Mouse (Mus musculus) gastrocnemius, adult 2 months (tissue): ENCODE measurements around the gene Teddm2. TPM values are rescaled to one million over a fixed set of nuclear protein-coding genes. Genes with fewer than 3 reads are reported as not detected.
A peak's percentile ranks its signal among the peaks of the same experiment; 100 is the strongest.

Experiments used
- DNase-seq: peaks from one replicate; pipeline ENCODE4 v3.0.0; 2022
- H3K27ac ChIP-seq: fragments of 200-600 bp; 2 replicates; pipeline ENCODE4 v1.8.1; 2022; ENCODE audit warnings: mild to moderate bottlenecking
- H3K4me3 ChIP-seq: fragments of 200-600 bp; 2 replicates; pipeline ENCODE4 v1.8.1; 2022; ENCODE audit warnings: mild to moderate bottlenecking, moderate library complexity
- CTCF ChIP-seq: fragments of 200-600 bp; IDR thresholded peaks from 2 replicates; pipeline ENCODE4 v1.8.1; 2022; ENCODE audit warnings: antibody characterized with exemption, mild to moderate bottlenecking, moderate library complexity
- intact Hi-C: fragments of 180-260 bp; cut with DNase I; formaldehyde crosslinking; loops from one replicate; pipeline ENCODE4 v1.15.1; 2025
- total RNA-seq, 2 experiments: library from RNA; stranded (reverse); gene quantifications; 2 replicates each; pipeline ENCODE4 v1.2.3; 2021

Gene Teddm2
- total RNA-seq, 2 experiments from 2014 or later: 1.6 to 4.4 TPM

DNA sequence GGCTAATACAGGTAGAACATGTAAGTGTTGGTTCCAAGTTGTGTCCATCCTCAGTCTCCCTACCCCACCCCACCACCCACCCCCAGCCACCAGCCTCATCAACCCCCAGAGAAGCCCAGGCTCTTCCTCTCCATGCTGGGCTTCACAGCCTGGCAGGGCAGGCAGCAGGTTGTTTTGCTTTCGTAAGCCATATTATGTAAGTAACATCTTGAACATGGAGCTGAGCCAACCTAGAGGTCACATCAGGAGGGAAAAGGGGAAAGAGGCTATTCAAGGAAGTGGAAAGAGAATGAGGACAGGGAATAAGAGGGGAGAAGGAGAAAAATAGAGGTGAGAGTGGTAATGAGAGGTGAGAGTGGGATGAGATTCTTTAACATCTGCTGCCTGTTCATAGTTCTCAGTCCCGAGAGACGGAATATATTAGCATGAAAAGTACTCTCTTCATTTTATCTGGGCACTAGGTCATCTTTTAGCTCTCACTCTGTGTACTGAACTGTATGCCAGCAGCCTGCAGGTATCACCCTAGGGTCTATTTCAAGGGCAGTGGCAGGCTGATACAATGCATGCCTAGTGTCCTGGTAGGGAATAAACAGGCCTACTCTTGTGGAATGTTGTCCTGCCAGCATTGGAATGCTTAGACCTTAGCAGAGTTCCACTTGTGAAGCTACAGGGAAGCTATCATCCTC lies 18.6 kb upstream of the Teddm2 start:
- H3K27ac ChIP-seq: peak overlapping the region; percentile 41
- DNase-seq: no peak
- no peak for TF ChIP-seq CTCF
- H3K4me3 ChIP-seq: no peak overlapping the region
- intact Hi-C loops: no loop called here

DNA sequence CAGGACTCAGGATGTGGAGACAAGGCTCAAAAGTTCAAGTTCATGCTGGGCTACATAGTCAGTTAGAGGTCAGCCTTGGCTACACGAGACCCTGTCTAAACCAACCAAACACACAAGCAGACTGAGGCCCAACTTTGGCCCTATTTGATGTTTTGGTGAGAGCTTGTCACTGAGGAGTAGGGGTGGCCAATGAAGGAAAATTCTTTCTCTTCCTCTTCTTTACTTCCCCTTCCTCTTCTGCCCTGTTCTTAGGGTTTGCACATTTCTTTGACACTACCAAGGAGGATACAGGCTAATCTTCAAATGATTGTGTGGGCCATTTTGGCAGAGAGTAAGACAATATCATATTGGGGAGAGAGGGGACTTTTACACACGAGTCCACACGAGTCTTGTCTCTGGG lies 13.8 kb upstream of the Teddm2 start:
- no peak for DNase-seq
- TF ChIP-seq CTCF: no peak
- intact Hi-C loops: no loop called here
- H3K4me3 ChIP-seq: no peak overlapping the region
- H3K27ac ChIP-seq: peak overlapping the region; percentile 52; the same call in 1 of the 2 replicates

DNA sequence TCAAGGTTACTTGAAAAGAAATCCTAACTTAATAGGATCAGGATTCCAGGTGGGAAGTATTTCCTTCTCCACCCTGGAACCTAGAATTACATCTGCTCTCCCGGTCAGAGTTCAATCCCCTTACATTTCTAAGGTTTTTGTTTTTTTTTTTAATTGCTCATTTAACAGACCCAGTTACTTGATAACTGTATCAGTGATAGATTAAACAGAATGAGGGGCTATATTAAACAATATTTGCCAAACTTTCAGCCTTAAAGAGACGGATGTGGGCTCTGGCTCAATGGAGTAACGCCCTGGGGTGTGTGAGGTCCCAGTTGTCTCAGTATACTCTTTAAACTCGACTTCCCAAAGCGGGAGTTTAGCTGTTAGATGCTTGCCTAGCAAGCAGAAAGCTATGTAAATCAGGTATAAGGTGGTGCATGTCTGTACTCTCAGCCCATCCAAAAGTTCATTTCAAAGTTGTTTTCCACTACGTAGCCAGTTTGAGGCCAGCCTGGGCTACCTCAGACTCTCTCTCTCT lies 11.3 kb upstream of the Teddm2 start:
- no peak for DNase-seq
- TF ChIP-seq CTCF: no peak
- H3K27ac ChIP-seq: peak overlapping the region; percentile 78; the same call in 1 of the 2 replicates
- no peak overlapping the region for H3K4me3 ChIP-seq
- intact Hi-C loops: no loop called here

DNA sequence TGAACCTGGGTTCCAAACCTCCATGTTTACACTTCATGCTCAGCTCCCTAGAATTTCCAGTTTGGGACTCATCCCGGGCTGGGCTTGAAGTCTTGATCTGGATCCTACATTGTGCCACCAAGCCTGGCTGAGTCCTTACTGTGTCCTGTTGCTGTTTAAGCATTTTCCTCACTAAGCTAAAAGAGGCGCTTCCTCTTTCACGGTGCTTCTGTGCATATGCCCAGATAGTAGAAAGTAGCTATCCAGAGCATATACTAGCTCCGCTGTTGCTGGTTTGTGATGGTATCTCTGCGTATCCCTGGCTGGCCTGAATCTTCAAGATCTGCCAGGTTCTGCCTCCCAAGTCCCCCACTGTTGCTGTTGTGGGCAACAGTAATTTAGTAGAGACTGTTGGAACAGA lies 10.4 kb upstream of the Teddm2 start:
- no peak for DNase-seq
- peak overlapping the region; percentile 78 for H3K27ac ChIP-seq

DNA sequence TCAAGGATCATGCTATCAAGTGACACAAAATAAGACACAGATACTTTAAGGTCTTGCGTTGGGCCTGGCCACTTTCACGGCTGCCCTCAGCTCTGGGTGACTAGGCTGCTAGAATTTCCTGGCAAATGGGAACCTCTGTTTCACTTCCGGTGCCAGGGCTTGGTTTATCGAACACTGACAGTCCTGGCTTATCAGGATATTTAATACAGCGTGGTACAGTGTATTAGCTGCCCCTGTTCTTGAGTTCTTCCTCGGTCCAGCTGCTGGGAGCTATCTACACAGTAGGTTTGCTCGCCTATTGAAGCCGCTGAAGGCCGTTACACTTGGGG lies 9.9 kb upstream of the Teddm2 start:
- peak overlapping the region; percentile 78 for H3K27ac ChIP-seq
- no peak for TF ChIP-seq CTCF
- intact Hi-C loops: no loop called here
- peak; percentile 57 for DNase-seq
- no peak overlapping the region for H3K4me3 ChIP-seq

More for the DNA sequence above, 10.4 kb upstream of the Teddm2 start:
- intact Hi-C loops: no loop called here
- TF ChIP-seq CTCF: no peak
- no peak overlapping the region for H3K4me3 ChIP-seq

DNA sequence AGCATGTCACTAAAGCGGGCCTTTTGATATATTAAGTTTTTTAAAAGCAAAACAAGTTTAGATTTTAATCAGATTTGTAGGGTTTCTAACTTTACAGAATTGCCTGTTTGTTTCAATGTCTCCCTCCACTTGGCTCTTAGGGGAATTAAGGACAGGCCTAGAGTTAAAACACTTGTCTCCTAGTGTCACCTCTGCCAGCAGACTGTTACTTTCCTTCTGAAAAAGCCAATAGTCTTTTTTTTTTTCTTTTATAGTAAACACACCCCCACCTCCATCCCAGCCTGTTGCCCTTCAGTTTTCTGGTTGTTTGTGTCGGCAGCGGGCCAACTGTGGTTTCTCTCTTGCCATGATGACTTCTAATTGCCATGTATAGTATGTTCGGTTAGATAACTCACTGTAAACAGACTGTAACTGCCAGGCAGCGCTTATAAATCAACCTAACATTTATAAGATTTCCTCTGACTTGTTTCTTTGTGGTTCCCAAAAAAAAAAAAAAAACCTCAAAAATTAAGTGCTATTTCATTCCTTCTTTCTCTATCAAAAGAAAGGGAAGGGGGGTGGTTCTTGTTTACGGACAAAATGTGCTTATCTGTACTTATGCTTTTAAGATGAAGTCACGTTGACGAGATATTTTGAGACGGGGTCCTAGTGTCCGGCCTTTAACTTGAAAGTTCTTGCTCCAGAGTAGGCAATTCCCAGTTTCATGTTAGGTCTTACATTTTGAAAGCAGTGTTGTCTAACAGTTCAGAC lies 9.4 kb upstream of the Teddm2 start:
- H3K27ac ChIP-seq: peak overlapping the region; percentile 78
- no peak for DNase-seq
- 0 out of 2 replicates have a peak overlapping the region, but pooled peaks have one; percentile 4 for H3K4me3 ChIP-seq
- TF ChIP-seq CTCF: no peak
- intact Hi-C loops: no loop called here

DNA sequence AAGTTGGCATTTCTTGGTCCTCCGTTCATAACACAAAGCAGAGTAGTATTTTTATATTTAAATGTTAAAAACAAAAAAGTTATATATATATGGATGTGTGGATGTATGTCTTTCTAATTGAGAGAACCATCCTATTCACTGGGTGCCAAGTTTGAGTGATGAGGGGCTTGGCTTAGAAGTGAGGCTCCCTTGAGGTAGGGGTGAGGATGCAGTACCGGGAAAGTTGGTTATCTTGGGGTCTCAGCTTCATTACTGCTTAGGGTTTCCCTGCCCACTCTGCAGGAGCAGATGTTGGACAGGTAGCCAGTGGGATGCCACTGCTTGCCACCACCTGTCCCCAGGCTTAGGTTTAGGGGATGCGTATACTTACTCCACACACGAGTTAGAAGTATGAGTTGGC lies 8.7 kb upstream of the Teddm2 start:
- Histone ChIP-seq H3K27ac (peak overlapping the region; percentile 78), H3K4me3 (peak overlapping the region; percentile 18; the same call in 1 of the 2 replicates)
- no peak for DNase-seq
- intact Hi-C loops: no loop called here
- TF ChIP-seq CTCF: no peak

DNA sequence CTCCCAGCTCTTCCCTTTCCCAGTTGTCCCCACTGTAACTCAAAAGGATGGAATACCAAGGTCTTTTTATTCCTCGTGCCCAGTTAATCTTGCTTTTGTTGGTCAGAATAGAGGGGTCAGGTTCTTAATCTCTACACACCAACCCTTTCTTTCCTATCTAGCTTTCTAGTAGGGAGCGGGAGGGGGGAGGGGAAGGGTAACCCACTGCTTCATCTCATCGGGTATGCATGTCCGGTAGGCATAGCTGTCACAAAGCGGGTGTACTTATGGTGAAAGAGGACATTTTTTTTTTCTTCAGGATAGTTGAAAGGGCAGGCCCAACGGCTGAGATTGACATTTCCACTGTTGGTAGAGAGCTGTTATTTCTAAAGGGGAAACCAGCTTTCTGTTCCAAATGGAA lies 8.2 kb upstream of the Teddm2 start:
- intact Hi-C loops: no loop called here
- Histone ChIP-seq H3K27ac (peak overlapping the region; percentile 35), H3K4me3 (no peak overlapping the region; the same call in 1 of the 2 replicates)
- DNase-seq: no peak
- no peak for TF ChIP-seq CTCF

DNA sequence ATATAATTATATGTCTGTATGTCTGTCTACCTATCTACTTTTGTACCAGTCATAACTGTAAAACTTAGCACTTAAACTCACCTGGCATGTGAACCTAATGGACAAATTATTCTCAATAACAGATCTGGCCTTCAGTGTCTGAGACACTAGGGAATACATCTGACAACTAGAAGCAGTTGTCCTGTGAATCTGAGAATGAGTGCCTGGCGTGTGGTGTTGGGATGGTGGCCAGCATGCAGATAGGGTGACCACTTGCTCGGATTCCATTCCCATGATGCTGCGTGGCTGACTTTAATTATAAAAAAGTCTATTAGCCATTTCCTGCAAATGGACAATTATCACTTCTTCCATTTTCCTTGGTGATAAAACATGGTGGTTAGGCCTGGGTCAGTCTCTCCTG lies 5.9 kb upstream of the Teddm2 start:
- peak; percentile 59 for DNase-seq
- intact Hi-C loops: no loop called here
- TF ChIP-seq CTCF: no peak

DNA sequence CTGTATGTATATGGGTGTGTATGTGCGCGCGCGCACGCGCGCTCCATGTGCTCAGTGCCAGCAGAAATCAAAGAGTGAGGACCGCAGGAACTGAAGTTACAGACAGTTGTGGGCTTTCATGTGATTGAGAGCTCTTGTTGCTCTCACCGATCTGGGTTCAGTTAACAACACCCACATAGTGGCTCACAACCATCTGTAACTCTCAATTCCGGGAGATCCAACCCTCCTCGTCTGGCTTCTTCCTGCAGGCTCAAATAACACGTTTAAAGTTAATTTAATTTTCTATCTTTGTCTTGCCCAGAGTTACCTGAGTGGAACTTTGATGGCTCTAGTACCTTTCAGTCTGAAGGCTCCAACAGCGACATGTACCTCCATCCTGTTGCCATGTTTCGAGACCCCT lies 4.2 kb upstream of the Teddm2 start:
- intact Hi-C loops: no loop called here
- TF ChIP-seq CTCF: no peak
- H3K27ac ChIP-seq: peak overlapping the region; percentile 70; the same call in 1 of the 2 replicates

More for the DNA sequence above, 5.9 kb upstream of the Teddm2 start:
- Histone ChIP-seq H3K27ac (peak overlapping the region; percentile 70), H3K4me3 (peak overlapping the region; percentile 15)

DNA sequence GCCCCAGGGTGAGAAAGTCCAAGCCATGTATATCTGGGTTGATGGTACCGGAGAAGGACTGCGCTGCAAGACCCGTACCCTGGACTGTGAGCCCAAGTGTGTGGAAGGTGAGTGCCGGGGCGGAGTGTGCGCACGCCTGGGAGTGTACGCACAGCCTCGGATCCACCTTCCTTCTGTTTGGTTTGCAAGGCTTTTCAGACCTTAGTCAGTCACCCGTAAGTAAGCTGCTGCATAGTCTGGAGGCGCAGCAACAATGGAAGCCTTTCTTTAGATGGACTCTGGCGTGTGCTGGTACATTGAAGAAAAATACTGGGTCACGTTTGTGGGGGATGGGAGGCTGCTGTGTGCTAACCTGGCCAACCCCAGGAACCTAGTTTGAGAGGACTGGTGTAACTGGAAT lies 3.0 kb upstream of the Teddm2 start:
- DNase-seq: no peak
- Histone ChIP-seq H3K27ac (peak overlapping the region; percentile 98), H3K4me3 (peak overlapping the region; percentile 88)
- intact Hi-C loops: no loop called here
- TF ChIP-seq CTCF: no peak

More for the DNA sequence above, 4.2 kb upstream of the Teddm2 start:
- peak overlapping the region; percentile 3 for H3K4me3 ChIP-seq
- DNase-seq: no peak

DNA sequence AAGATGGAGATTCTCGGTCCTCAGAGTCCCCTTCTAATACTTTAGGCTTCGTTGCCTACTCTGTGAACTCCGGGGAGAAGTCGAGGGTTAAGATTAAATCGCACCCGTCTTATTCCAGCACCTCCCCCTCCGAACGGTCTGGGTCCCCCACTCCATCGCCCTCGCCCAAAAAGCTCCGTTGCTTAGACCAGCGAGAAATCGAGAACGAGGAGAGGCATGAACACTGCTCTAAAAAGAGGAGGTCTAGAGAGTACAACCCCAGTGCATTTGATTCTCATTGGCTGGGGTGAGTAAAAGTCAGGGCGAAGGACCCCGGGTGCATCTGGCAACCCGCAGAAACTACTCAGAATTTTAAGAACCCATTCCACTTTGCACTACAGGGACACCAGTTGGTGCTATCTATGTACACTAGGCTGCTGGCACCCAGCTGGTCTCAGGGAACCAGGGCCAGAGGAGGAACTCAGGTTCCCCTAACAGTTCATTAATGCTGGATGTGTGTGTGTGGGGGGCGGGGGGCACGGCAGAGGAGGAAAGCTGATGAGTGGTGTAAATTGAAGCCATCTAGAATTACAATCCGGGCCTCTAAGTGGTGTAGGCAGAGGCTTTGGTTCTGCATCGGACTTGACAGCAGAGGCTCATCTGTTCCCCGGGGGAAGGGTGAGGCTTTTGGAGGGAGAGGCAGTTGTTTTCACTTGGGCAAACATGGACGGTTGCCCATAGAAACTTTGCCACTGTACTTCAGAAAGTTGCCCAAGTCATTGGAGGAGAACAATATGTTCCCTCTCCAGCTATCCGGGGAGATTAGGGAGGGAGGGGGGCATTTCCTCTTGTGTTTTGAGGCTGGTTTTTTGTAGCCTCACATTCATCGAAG lies 1.1 kb upstream of the Teddm2 start:
- TF ChIP-seq CTCF: no peak
- peak; percentile 86 for DNase-seq
- intact Hi-C loops: loop anchor here (1.0 to 2.0 kb wide), 2 partner anchors 21 to 132 kb away; no protein-coding TSS in a partner anchor
- Histone ChIP-seq H3K4me3 (peak overlapping the region; percentile 88), H3K27ac (peak overlapping the region; percentile 98)
